Mouse (Mus musculus) T-helper 2 cell (primary cell): ENCODE measurements at regions not wholly inside any gene's neighbourhood (a gene's known extent, or its start where the extent isn't known, plus 50 kb on each side); places are given as distances from the start of the nearest gene placed in this dataset.

ENCODE experiments used
- in situ Hi-C: fragments of 300-600 bp; cut with MboI, MseI; formaldehyde crosslinking; loops from one replicate; pipeline ENCODE4 v1.15.1; 2025; ENCODE audit warnings: high pct_unique_total_duplicates

DNA sequence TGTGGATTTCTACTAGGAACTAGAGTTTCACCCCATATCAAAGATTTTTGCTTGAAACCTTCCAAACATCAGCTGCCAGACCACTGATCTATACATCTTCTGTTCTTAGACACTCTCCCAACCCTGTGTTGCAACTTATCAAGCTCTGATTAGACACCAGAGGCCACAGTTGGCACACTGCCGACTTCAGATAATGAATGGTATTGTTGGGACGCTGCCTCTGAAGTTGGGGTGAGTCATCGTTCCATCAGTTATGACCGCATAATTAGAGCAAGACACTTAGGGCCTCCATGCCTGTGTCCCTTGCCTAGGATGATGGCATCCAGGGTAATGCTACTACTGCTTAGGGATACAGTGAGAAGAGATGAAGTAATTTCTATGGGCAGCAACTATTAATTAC is 84.3 kb upstream of the Phyhipl start:
- in situ Hi-C loops, result no loop called here

DNA sequence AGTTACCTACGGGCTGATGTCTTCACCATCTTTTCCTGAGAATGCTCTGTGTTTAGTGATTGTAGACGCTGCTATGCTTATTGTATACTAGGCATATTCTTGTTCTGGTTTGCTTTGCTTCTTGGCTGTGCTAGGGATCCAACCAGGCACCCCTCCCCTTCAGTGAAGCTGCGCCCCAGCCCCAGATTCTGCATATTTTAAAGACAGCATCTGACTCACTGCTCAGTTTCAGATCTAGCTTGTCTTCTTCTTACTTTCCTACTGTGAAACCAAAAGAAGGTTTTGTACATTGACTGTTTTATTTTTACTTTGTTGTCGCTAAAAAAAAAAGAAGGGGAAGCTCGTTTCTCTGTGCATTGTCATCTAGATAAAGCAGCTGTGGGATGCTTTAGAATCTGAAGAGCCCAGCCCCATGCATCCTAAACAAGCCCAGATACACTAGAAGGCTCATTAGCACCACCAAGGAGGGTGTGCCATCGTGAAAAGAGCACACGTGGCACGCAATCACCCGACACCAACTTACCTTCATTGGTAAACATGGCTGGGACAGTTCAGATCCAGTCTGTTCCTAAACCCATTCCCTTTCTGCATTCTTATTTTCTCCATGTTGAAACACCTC is 83.7 kb upstream of the Phyhipl start:
- in situ Hi-C loops, result no loop called here

DNA sequence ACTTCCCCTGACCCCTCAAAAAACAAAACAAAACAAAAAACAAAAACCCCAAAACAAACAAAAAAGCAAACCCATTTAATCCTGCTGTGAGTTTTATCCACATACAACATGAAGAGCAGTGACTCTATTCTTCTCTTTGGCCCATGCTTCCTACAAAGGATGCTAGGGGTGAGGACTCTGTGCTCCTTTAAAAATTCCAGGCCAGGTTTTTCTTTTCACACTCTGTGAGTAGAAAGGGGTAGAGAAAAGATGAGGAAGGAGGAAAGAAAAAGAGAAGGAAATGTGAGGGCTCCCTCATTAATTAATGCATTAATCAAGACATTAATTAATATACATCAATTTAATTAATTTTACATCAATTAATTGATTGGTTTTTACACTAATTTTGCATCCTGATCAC is 82.9 kb upstream of the Phyhipl start:
- in situ Hi-C loops, result no loop called here

- in situ Hi-C loops, result no loop called here
These were observed 78.2 kb upstream of the Phyhipl start for GRCm38 (mm10) chr10:70733956-70734355.

DNA sequence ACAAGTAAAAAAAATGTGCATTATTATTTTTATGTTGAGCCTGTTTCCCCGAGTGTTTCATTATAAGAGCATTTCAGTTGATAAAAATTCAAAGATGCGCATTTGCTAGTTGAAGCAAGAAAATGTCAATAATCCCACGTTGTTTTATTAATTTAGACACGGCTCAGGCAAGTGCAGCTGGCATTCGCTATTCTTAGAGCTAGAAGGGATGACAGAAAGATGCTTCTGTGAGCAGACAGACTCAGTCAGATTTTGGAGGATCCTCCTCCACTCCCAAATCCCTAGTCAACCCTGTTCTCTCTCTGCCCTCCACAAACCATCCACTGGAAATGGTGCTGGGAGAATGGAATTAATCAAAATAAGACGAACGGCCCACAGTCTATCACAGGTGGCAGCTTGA is 77.7 kb upstream of the Phyhipl start:
- in situ Hi-C loops, result no loop called here

- in situ Hi-C loops, result no loop called here
These were observed 69.3 kb upstream of the Phyhipl start for GRCm38 (mm10) chr10:70725091-70725490.

GRCm38 (mm10) chr10:70722783-70723182 is 67.0 kb upstream of the Phyhipl start:
- in situ Hi-C loops, result no loop called here

GRCm38 (mm10) chr10:70722381-70722780 is 66.6 kb upstream of the Phyhipl start:
- in situ Hi-C loops, result no loop called here

GRCm38 (mm10) chr10:70717464-70717863 is 61.7 kb upstream of the Phyhipl start:
- in situ Hi-C loops, result no loop called here

DNA sequence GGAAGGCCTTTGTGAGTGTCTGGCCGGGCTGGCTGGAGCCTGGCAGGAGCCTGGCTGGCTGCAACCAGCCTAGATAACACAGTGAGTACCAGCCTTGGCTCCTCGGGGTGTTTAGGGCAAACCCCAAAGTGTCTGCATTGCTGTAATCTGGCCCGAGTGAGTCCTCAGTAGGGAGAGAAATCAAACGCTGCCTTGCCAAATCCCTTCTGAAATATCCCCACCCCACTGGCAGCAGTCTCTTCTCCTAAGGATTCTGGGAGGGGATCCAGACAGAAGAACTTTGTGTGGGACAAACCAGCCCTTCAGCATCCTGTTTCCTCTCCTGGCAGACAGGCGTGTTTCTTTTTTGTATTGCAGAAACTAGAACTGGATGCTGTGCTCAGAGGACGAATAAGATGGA is 61.3 kb upstream of the Phyhipl start:
- in situ Hi-C loops, result no loop called here

- in situ Hi-C loops, result no loop called here
These were observed 57.5 kb upstream of the Phyhipl start for GRCm38 (mm10) chr10:70713306-70713705.

- in situ Hi-C loops, result no loop called here
These were observed 53.0 kb upstream of the Phyhipl start for GRCm38 (mm10) chr10:70708806-70709205.
